Mouse (Mus musculus) midbrain, embryonic 14.5 days (tissue): ENCODE measurements around the gene B3galnt2. TPM values are rescaled to one million over a fixed set of nuclear protein-coding genes. Genes with fewer than 3 reads are reported as not detected.

ENCODE experiments used
- ATAC-seq: fragments of 200-750 bp; cut with Nextera tagmentation; 2 replicates; pipeline ENCODE4 v1.8.0; 2017; ENCODE audit warnings: moderate number of reproducible peaks, moderate library complexity; ENCODE audit not compliant: low FRiP score, low TSS enrichment
- DNase-seq: peaks from one replicate; pipeline ENCODE4 v3.0.0-alpha.2; 2015
- H3K27ac ChIP-seq: fragments of 300-500 bp; sonication (generic); replicated peaks from 2 replicates; pipeline ENCODE4 v1.5.1; 2014; ENCODE audit warnings: mild to moderate bottlenecking, low read depth, low read length, moderate library complexity
- H3K27me3 ChIP-seq: fragments of 300-500 bp; sonication (generic); 2 replicates; pipeline ENCODE4 v1.6.1; 2014; ENCODE audit warnings: low read length, control low read depth, mixed read lengths; ENCODE audit not compliant: control insufficient read depth, insufficient read depth
- H3K36me3 ChIP-seq: fragments of 300-500 bp; sonication (generic); 2 replicates; pipeline ENCODE4 v1.6.1; 2014; ENCODE audit warnings: low read length, control low read depth; ENCODE audit not compliant: control insufficient read depth, insufficient read depth
- H3K4me1 ChIP-seq: fragments of 300-500 bp; sonication (generic); 2 replicates; pipeline ENCODE4 v1.6.1; 2014; ENCODE audit warnings: mild to moderate bottlenecking, antibody characterized with exemption, low read length, control low read depth; ENCODE audit not compliant: control insufficient read depth, insufficient read depth
- H3K4me2 ChIP-seq: fragments of 300-500 bp; sonication (generic); 2 replicates; pipeline ENCODE4 v1.6.1; 2014; ENCODE audit warnings: mild to moderate bottlenecking, low read length, moderate library complexity
- H3K4me3 ChIP-seq: fragments of 300-500 bp; sonication (generic); replicated peaks from 2 replicates; pipeline ENCODE4 v1.5.1; 2014; ENCODE audit warnings: low read depth, low read length
- H3K9ac ChIP-seq: fragments of 300-500 bp; sonication (generic); replicated peaks from 2 replicates; pipeline ENCODE4 v1.6.1; 2014; ENCODE audit warnings: mild to moderate bottlenecking, low read length, moderate library complexity
- H3K9me3 ChIP-seq: fragments of 300-500 bp; sonication (generic); 2 replicates; pipeline ENCODE4 v1.6.1; 2016; ENCODE audit warnings: low read length, control low read depth, mixed read lengths; ENCODE audit not compliant: control insufficient read depth
- WGBS: fragments of 180-500 bp; shearing (Covaris S2); extraction: QIAGEN DNeasy Blood & Tissue Kit; methylation state at CpG from one replicate; pipeline ENCODE4 v1.1.7; 2014; 5-methylcytosine and 5-hydroxymethylcytosine counted together
- polyA plus RNA-seq: library from polyadenylated mRNA; unstranded; fragments of >200 nt; fragmentation: Nextera tagmentation; extraction: Ambion mirVana; gene quantifications from 2 replicates; pipeline ENCODE4 v1.2.1, GENCODE M21; 2014

The B3galnt2 gene
- polyA plus RNA-seq = 17.2 and 20.6 TPM in 2 replicates

GRCm38 (mm10) chr13:13953874-13954832 lies at the start of gene B3galnt2:
B3galnt2 (plus strand) TSS chr13:13954469.
- Histone ChIP-seq H3K9ac (peak within 1 kb of the TSS; percentile 80), H3K4me3 (peak within 1 kb of the TSS; percentile 82), H3K27me3 (no peaks in the 10 kb centered on the region), H3K36me3 (no peaks in the 10 kb centered on the region), H3K9me3 (no peaks in the 10 kb centered on the region), H3K27ac (peak within 1 kb of the TSS; percentile 71), H3K4me1 (peaks cover 13% of the 10 kb centered on the region), H3K4me2 (peak within 1 kb of the TSS; percentile 79)
- under 1% methylated on average over 76 of the region's 78 CpGs for WGBS
- ATAC-seq = peak; percentile 99
- peak; percentile 100 for DNase-seq

- H3K9ac ChIP-seq = no peak overlapping the region
- 73% methylated on average over 2 of the region's 2 CpGs for WGBS
- no peaks in the 10 kb centered on the region for H3K9me3 ChIP-seq
- ATAC-seq (no peak), DNase-seq (no peak)
- H3K27me3 ChIP-seq = no peaks in the 10 kb centered on the region
- H3K36me3 ChIP-seq = no peaks in the 10 kb centered on the region
- no peak overlapping the region for H3K4me2 ChIP-seq
- H3K4me3 ChIP-seq = no peak overlapping the region
- H3K27ac ChIP-seq = no peak overlapping the region
- no peaks in the 10 kb centered on the region for H3K4me1 ChIP-seq
These were observed 42.9 kb upstream of the B3galnt2 start for GRCm38 (mm10) chr13:13911341-13911740.

- no peak overlapping the region for H3K4me2 ChIP-seq
- H3K4me1 ChIP-seq = no peaks in the 10 kb centered on the region
- H3K27me3 ChIP-seq = no peaks in the 10 kb centered on the region
- DNase-seq (no peak), ATAC-seq (no peak)
- H3K36me3 ChIP-seq = no peaks in the 10 kb centered on the region
- H3K27ac ChIP-seq = no peak overlapping the region
- H3K9ac ChIP-seq = no peak overlapping the region
- H3K9me3 ChIP-seq = no peaks in the 10 kb centered on the region
- WGBS = 97% methylated on average over 3 of the region's 3 CpGs
- no peak overlapping the region for H3K4me3 ChIP-seq
These were observed 34.9 kb upstream of the B3galnt2 start for GRCm38 (mm10) chr13:13919396-13919795.

GRCm38 (mm10) chr13:13922526-13922925 lies 31.7 kb upstream of the B3galnt2 start:
- H3K4me1 ChIP-seq = no peaks in the 10 kb centered on the region
- no peaks in the 10 kb centered on the region for H3K9me3 ChIP-seq
- no peak overlapping the region for H3K9ac ChIP-seq
- no peak overlapping the region for H3K27ac ChIP-seq
- no peaks in the 10 kb centered on the region for H3K36me3 ChIP-seq
- DNase-seq (no peak), ATAC-seq (no peak)
- H3K4me2 ChIP-seq = no peak overlapping the region
- no peak overlapping the region for H3K4me3 ChIP-seq
- no peaks in the 10 kb centered on the region for H3K27me3 ChIP-seq

- WGBS = 88% methylated on average over 2 of the region's 2 CpGs
These were observed 24.3 kb upstream of the B3galnt2 start for GRCm38 (mm10) chr13:13929982-13930381.

GRCm38 (mm10) chr13:13954931-13955330 lies 662 bp downstream of the B3galnt2 start:
- H3K9me3 ChIP-seq = no peaks in the 10 kb centered on the region
- under 1% methylated on average over 29 of the region's 29 CpGs for WGBS
- H3K9ac ChIP-seq = peak overlapping the region; percentile 80
- H3K4me1 ChIP-seq = peaks cover 13% of the 10 kb centered on the region
- no peaks in the 10 kb centered on the region for H3K27me3 ChIP-seq
- ATAC-seq (no peak), DNase-seq (peak; percentile 61)
- H3K36me3 ChIP-seq = no peaks in the 10 kb centered on the region
- H3K4me3 ChIP-seq = peak overlapping the region; percentile 82
- peak overlapping the region; percentile 78 for H3K4me2 ChIP-seq
- peak overlapping the region; percentile 71 for H3K27ac ChIP-seq

More at GRCm38 (mm10) chr13:13929982-13930381, 24.3 kb upstream of the B3galnt2 start:
- Histone ChIP-seq H3K9ac (no peak overlapping the region), H3K27me3 (no peaks in the 10 kb centered on the region), H3K4me3 (no peak overlapping the region), H3K4me2 (no peak overlapping the region), H3K27ac (no peak overlapping the region), H3K36me3 (no peaks in the 10 kb centered on the region), H3K4me1 (no peaks in the 10 kb centered on the region), H3K9me3 (no peaks in the 10 kb centered on the region)
- DNase-seq = no peak
- ATAC-seq = no peak

- Histone ChIP-seq H3K4me2 (no peak overlapping the region), H3K27ac (no peak overlapping the region), H3K9ac (no peak overlapping the region), H3K9me3 (no peaks in the 10 kb centered on the region), H3K27me3 (no peaks in the 10 kb centered on the region), H3K4me3 (no peak overlapping the region), H3K36me3 (no peaks in the 10 kb centered on the region), H3K4me1 (peaks cover 13% of the 10 kb centered on the region)
- WGBS = 82% methylated on average over 4 of the region's 4 CpGs
- no peak for DNase-seq
- no peak for ATAC-seq
These were observed 2.4 kb downstream of the B3galnt2 start for GRCm38 (mm10) chr13:13956686-13957085.

GRCm38 (mm10) chr13:13960211-13960610 lies 5.9 kb downstream of the B3galnt2 start:
- Histone ChIP-seq H3K4me2 (no peak overlapping the region), H3K9ac (no peak overlapping the region), H3K4me1 (peaks cover 9% of the 10 kb centered on the region), H3K27me3 (no peaks in the 10 kb centered on the region), H3K27ac (no peak overlapping the region), H3K9me3 (no peaks in the 10 kb centered on the region), H3K4me3 (no peak overlapping the region), H3K36me3 (no peaks in the 10 kb centered on the region)
- DNase-seq = no peak
- no peak for ATAC-seq
- WGBS = 86% methylated on average over 4 of the region's 4 CpGs

- H3K4me2 ChIP-seq = no peak overlapping the region
- DNase-seq = no peak
- H3K27me3 ChIP-seq = no peaks in the 10 kb centered on the region
- no peak for ATAC-seq
- H3K4me3 ChIP-seq = no peak overlapping the region
- no peak overlapping the region for H3K9ac ChIP-seq
- H3K36me3 ChIP-seq = no peaks in the 10 kb centered on the region
- WGBS = 91% methylated on average over 4 of the region's 4 CpGs
- H3K4me1 ChIP-seq = peaks cover 2% of the 10 kb centered on the region; the same call in 1 of the 2 replicates
- no peaks in the 10 kb centered on the region for H3K9me3 ChIP-seq
- no peak overlapping the region for H3K27ac ChIP-seq
These were observed 6.8 kb downstream of the B3galnt2 start for GRCm38 (mm10) chr13:13961046-13961445.
